9 mouse cellular contexts compared by ENCODE assay signal in the genomic region with DNA sequence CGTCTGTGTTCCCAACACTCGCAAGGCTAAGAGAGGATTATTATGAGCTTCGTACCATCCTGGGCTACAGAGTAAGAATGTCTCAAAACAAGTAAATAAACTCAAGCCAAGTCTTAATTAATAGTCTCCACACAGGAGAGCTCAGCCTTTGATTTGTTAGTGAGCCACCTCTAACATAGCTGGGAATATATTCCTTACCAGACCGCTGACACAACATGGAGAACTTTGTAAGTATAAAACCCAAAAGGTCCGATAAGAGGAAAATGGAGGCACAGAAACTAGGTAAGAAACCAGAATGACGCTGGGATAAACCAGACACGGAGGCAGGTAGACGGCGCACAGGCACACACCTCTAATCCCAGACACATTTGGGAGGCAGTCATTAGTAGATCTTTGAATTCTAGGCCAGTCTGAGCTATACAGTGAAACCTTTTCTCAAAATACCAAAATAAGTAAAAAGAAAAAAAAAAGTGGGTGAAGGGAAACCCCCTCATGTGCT. TPM values are rescaled to one million over a fixed set of nuclear protein-coding genes. Genes with fewer than 3 reads are reported as not detected.
DNase-seq lines count a peak whose midpoint lies in the region; ATAC-seq and TF ChIP-seq lines count a peak whose summit lies in the region.
"Had no signal": no experiment of that assay in that cellular context is flagged by ENCODE, and none has a peak within 500 bp of the region (broad histone marks: within the 10 kb centered on the region; RNA-seq: fewer than 3 reads in every experiment).

No protein-coding gene starts in this region.

- peaks cover 34% of the 10 kb centered on the region for H3K4me1 ChIP-seq in forebrain, embryonic 14.5 days (ENCODE audit: control insufficient read depth, insufficient read depth, low read length)
- peaks cover 11% of the 10 kb centered on the region for H3K4me1 ChIP-seq in forebrain, postnatal 0 days (ENCODE audit: insufficient read depth)
- peaks cover 9 to 25% of the 10 kb centered on the region in 2 experiments for H3K4me1 ChIP-seq in MEL (ENCODE audit: control insufficient read depth in 1 of 2, insufficient read depth in 2 of 2, low read length in 2 of 2)
- peaks cover 45% of the 10 kb centered on the region for H3K4me1 ChIP-seq in liver, postnatal 0 days (ENCODE audit: insufficient read depth)
- H3K4me1 ChIP-seq in hindbrain, embryonic 12.5 days = peaks cover 43% of the 10 kb centered on the region

- no peaks in the 10 kb centered on the region for H3K27me3 ChIP-seq in forebrain, embryonic 14.5 days (replicated peaks; ENCODE audit: control insufficient read depth, insufficient read depth, low read length)
- no peaks in the 10 kb centered on the region for H3K27me3 ChIP-seq in forebrain, postnatal 0 days (ENCODE audit: insufficient read depth, low read length)
- H3K27me3 ChIP-seq in MEL (ENCODE audit: control insufficient read depth in 1 of 2, insufficient read depth in 2 of 2, low read length in 2 of 2) = no peaks in the 10 kb centered on the region
- no peaks in the 10 kb centered on the region for H3K27me3 ChIP-seq in liver, postnatal 0 days (ENCODE audit: insufficient read depth, low read length)
- H3K27me3 ChIP-seq in hindbrain, embryonic 12.5 days = no peaks in the 10 kb centered on the region

- TF ChIP-seq EP300 in MEL (IDR thresholded peaks at IDR 0.05; ENCODE audit: low read depth in 1 of 2, low read length in 2 of 2) = no peak
- TF ChIP-seq EP300 in liver, postnatal 0 days (IDR thresholded peaks at IDR 0.05; ENCODE audit: low read depth) = no peak

- no peak for TF ChIP-seq CTCF in forebrain, postnatal 0 days (IDR thresholded peaks at IDR 0.05; ENCODE audit: low read depth)
- TF ChIP-seq CTCF in layer of hippocampus, adult 2 months (conservative IDR thresholded peaks at IDR 0.05) = no peak
- no peak for TF ChIP-seq CTCF in MEL (IDR thresholded peaks at IDR 0.05 in 2 of 3, conservative IDR thresholded peaks at IDR 0.05 in 1 of 3; ENCODE audit: control insufficient read depth in 1 of 3, insufficient read depth in 1 of 3, low read depth in 2 of 3, low read length in 3 of 3, poor library complexity in 1 of 3, severe bottlenecking in 1 of 3)
- TF ChIP-seq CTCF in liver, postnatal 0 days (IDR thresholded peaks at IDR 0.05; ENCODE audit: low read depth) = no peak

- no peak overlapping the region for H3K4me2 ChIP-seq in forebrain, embryonic 14.5 days (ENCODE audit: low read length)
- H3K4me2 ChIP-seq in forebrain, postnatal 0 days (ENCODE audit: low read depth) = no peak overlapping the region
- peak overlapping the region; percentile 84 for H3K4me2 ChIP-seq in liver, postnatal 0 days (ENCODE audit: low read depth, low read length)
- no peak overlapping the region for H3K4me2 ChIP-seq in hindbrain, embryonic 12.5 days (replicated peaks)

- ATAC-seq in forebrain, embryonic 14.5 days = no peak
- no peak for ATAC-seq in forebrain, postnatal 0 days
- ATAC-seq in liver, postnatal 0 days = no peak
- ATAC-seq in hindbrain, embryonic 12.5 days (ENCODE audit: low FRiP score) = no peak

- TF ChIP-seq RAD21 in MEL (IDR thresholded peaks at IDR 0.05; ENCODE audit: low read depth, low read length) = no peak

- TF ChIP-seq POLR2A in MEL (IDR thresholded peaks at IDR 0.05; ENCODE audit: control insufficient read depth in 1 of 2, insufficient read depth in 1 of 2, low read depth in 1 of 2, low read length in 2 of 2, poor library complexity in 1 of 2) = 0 out of 4 replicates have a peak, but pooled peaks of 1 of the 2 experiments have one; percentile 6

- no peak for DNase-seq in forebrain, embryonic 14.5 days (ENCODE audit: low spot score)
- no peak for DNase-seq in forebrain, postnatal 0 days
- no peak for DNase-seq in layer of hippocampus, adult 2 months (ENCODE audit: low spot score in 2 of 2)
- DNase-seq in layer of hippocampus, adult 8-10 months (ENCODE audit: low spot score in 2 of 2) = no peak
- no peak for DNase-seq in MEL (ENCODE audit: low read depth, low spot score)
- no peak for DNase-seq in liver, postnatal 0 days
- no peak for DNase-seq in left cerebral cortex, postnatal 10 days (ENCODE audit: extremely low spot score in 1 of 2, low spot score in 2 of 2)
- DNase-seq: spleen, adult 18-20 months had no signal

- H3K9me3 ChIP-seq in forebrain, embryonic 14.5 days (replicated peaks; ENCODE audit: control insufficient read depth, low read length) = no peaks in the 10 kb centered on the region
- no peaks in the 10 kb centered on the region for H3K9me3 ChIP-seq in forebrain, postnatal 0 days (ENCODE audit: low read length)
- no peaks in the 10 kb centered on the region for H3K9me3 ChIP-seq in MEL (replicated peaks; ENCODE audit: insufficient read depth, low read length)
- no peaks in the 10 kb centered on the region for H3K9me3 ChIP-seq in liver, postnatal 0 days (ENCODE audit: low read length)
- H3K9me3 ChIP-seq in hindbrain, embryonic 12.5 days (replicated peaks) = no peaks in the 10 kb centered on the region

- H3K27ac ChIP-seq in forebrain, embryonic 14.5 days (ENCODE audit: low read depth, low read length) = no peak overlapping the region
- H3K27ac ChIP-seq in forebrain, postnatal 0 days (ENCODE audit: low read depth, low read length) = no peak overlapping the region
- H3K27ac ChIP-seq in layer of hippocampus, adult 2 months = peak overlapping the region; percentile 100
- peak overlapping the region; percentile 96 for H3K27ac ChIP-seq in MEL (ENCODE audit: control insufficient read depth, low read depth, low read length)
- H3K27ac ChIP-seq in liver, postnatal 0 days (ENCODE audit: low read depth) = peak overlapping the region; percentile 100
- no peak overlapping the region for H3K27ac ChIP-seq in hindbrain, embryonic 12.5 days

- H3K9ac ChIP-seq in forebrain, embryonic 14.5 days (ENCODE audit: low read length) = 0 out of 2 replicates have a peak overlapping the region, but pooled peaks have one; percentile 17
- H3K9ac ChIP-seq in forebrain, postnatal 0 days = no peak overlapping the region
- H3K9ac ChIP-seq in MEL (ENCODE audit: control insufficient read depth, low read depth, low read length, poor library complexity, severe bottlenecking) = peak overlapping the region; percentile 93; the same call in 1 of the 2 replicates
- peak overlapping the region; percentile 39 for H3K9ac ChIP-seq in liver, postnatal 0 days (replicated peaks)
- H3K9ac ChIP-seq in hindbrain, embryonic 12.5 days = no peak overlapping the region

- H3K36me3 ChIP-seq in forebrain, embryonic 14.5 days (ENCODE audit: control insufficient read depth, insufficient read depth, low read length) = no peaks in the 10 kb centered on the region
- no peaks in the 10 kb centered on the region for H3K36me3 ChIP-seq in forebrain, postnatal 0 days (ENCODE audit: insufficient read depth)
- peaks cover 0 to 23% of the 10 kb centered on the region in 2 experiments; a peak in 3 of 4 replicates for H3K36me3 ChIP-seq in MEL (ENCODE audit: control insufficient read depth in 1 of 2, insufficient read depth in 2 of 2, low read length in 2 of 2)
- peaks cover 5% of the 10 kb centered on the region; the same call in 1 of the 2 replicates for H3K36me3 ChIP-seq in liver, postnatal 0 days (replicated peaks; ENCODE audit: insufficient read depth, low read length)
- no peaks in the 10 kb centered on the region for H3K36me3 ChIP-seq in hindbrain, embryonic 12.5 days

- intact Hi-C loops in left cerebral cortex, postnatal 10 days (cut with DNase I) = no loop called here

- peaks cover 36% of the 10 kb centered on the region for H3K79me2 ChIP-seq in MEL (ENCODE audit: control insufficient read depth, insufficient read depth, low read length, poor library complexity)

- no peak overlapping the region for H3K4me3 ChIP-seq in forebrain, embryonic 14.5 days (ENCODE audit: low read depth, low read length)
- H3K4me3 ChIP-seq in forebrain, postnatal 0 days (ENCODE audit: low read depth, low read length) = no peak overlapping the region
- H3K4me3 ChIP-seq in layer of hippocampus, adult 2 months = peak overlapping the region; percentile 51
- no peak overlapping the region for H3K4me3 ChIP-seq in MEL (ENCODE audit: control insufficient read depth in 1 of 2, insufficient read depth in 1 of 2, low read depth in 2 of 2, low read length in 2 of 2)
- peak overlapping the region; percentile 58; the same call in 1 of the 2 replicates for H3K4me3 ChIP-seq in liver, postnatal 0 days (ENCODE audit: low read depth, low read length)
- H3K4me3 ChIP-seq in hindbrain, embryonic 12.5 days = no peak overlapping the region

- WGBS in forebrain, embryonic 14.5 days = 90% methylated on average over 9 of the region's 9 CpGs
- 86% methylated on average over 9 of the region's 9 CpGs for WGBS in forebrain, postnatal 0 days
- WGBS in liver, postnatal 0 days (ENCODE audit: insufficient replicate concordance) = 82% methylated on average over 9 of the region's 9 CpGs
- WGBS in hindbrain, embryonic 12.5 days = 89% methylated on average over 9 of the region's 9 CpGs

RNA-seq across cellular contexts. Expression of gene Frmd8, which starts 34.1 kb away (rescaled TPM):
- 13.1 and 16.0 TPM in 2 replicates for polyA plus RNA-seq in forebrain, embryonic 14.5 days (2014; fragmentation: Nextera tagmentation; extraction: Ambion mirVana)
- 8.5 and 13.3 TPM in 2 replicates for total RNA-seq in forebrain, postnatal 0 days (2014; rRNA removed)
- polyA plus RNA-seq in forebrain, postnatal 0 days (2015; fragmentation: Nextera tagmentation; extraction: Ambion mirVana) = 9.0 and 10.3 TPM in 2 replicates
- 10 to 100 TPM in 1 of 2 experiments, 1 to 10 TPM in 1; 9.5 to 10.6 TPM for total RNA-seq in layer of hippocampus, adult 2 months (2021)
- total RNA-seq in layer of hippocampus, adult 8-10 months (2022) = 10 to 100 TPM; 10.4 to 20.8 (median 16.3) TPM
- total RNA-seq in MEL (2012; rRNA removed) = 20.8 and 22.8 TPM in 2 replicates
- 10 to 100 TPM in 1 of 2 experiments, not detected in 1; 34.4 TPM for polyA plus RNA-seq in MEL (2012; ENCODE audit: insufficient read depth in 1 of 2, insufficient read length in 2 of 2, low read depth in 1 of 2, low replicate concordance in 2 of 2, missing spikeins in 1 of 2)
- 8.5 and 9.0 TPM in 2 replicates for polyA plus RNA-seq in liver, postnatal 0 days (2015; fragmentation: Nextera tagmentation; extraction: Ambion mirVana)
- 28.7 and 29.9 TPM in 2 replicates for polyA plus RNA-seq in hindbrain, embryonic 12.5 days (2016; fragmentation: Nextera tagmentation; extraction: Ambion mirVana)
- total RNA-seq in left cerebral cortex, postnatal 10 days (2021) = 10 to 100 TPM; 10.7 to 12.4 TPM

RNA-seq across cellular contexts. Expression of gene Slc25a45, which starts 36.7 kb away (rescaled TPM):
- polyA plus RNA-seq in forebrain, embryonic 14.5 days (2014; fragmentation: Nextera tagmentation; extraction: Ambion mirVana) = 1.7 TPM in 2 replicates
- 2.2 and 2.6 TPM in 2 replicates for total RNA-seq in forebrain, postnatal 0 days (2014; rRNA removed)
- 2.0 and 2.9 TPM in 2 replicates for polyA plus RNA-seq in forebrain, postnatal 0 days (2015; fragmentation: Nextera tagmentation; extraction: Ambion mirVana)
- 1 to 10 TPM; 3.5 to 3.6 TPM for total RNA-seq in layer of hippocampus, adult 2 months (2021)
- 1 to 10 TPM; 3.1 to 7.1 (median 4.5) TPM for total RNA-seq in layer of hippocampus, adult 8-10 months (2022)
- 20.7 and 23.5 TPM in 2 replicates for total RNA-seq in MEL (2012; rRNA removed)
- 10 to 100 TPM in 1 of 2 experiments, not detected in 1; 30.7 TPM for polyA plus RNA-seq in MEL (2012; ENCODE audit: insufficient read depth in 1 of 2, insufficient read length in 2 of 2, low read depth in 1 of 2, low replicate concordance in 2 of 2, missing spikeins in 1 of 2)
- polyA plus RNA-seq in liver, postnatal 0 days (2015; fragmentation: Nextera tagmentation; extraction: Ambion mirVana) = 8.4 and 9.1 TPM in 2 replicates
- polyA plus RNA-seq in hindbrain, embryonic 12.5 days (2016; fragmentation: Nextera tagmentation; extraction: Ambion mirVana) = 2.0 and 2.2 TPM in 2 replicates
- total RNA-seq in left cerebral cortex, postnatal 10 days (2021) = 1 to 10 TPM; 3.4 to 3.8 TPM

RNA-seq across cellular contexts. Expression of gene Tigd3, which starts 53.0 kb away (rescaled TPM):
- polyA plus RNA-seq in forebrain, embryonic 14.5 days (2014; fragmentation: Nextera tagmentation; extraction: Ambion mirVana) = 7.0 and 7.1 TPM in 2 replicates
- total RNA-seq in forebrain, postnatal 0 days (2014; rRNA removed) = 9.9 and 14.2 TPM in 2 replicates
- polyA plus RNA-seq in forebrain, postnatal 0 days (2015; fragmentation: Nextera tagmentation; extraction: Ambion mirVana) = 8.6 and 10.2 TPM in 2 replicates
- 1 to 10 TPM; 2.5 to 3.2 TPM for total RNA-seq in layer of hippocampus, adult 2 months (2021)
- total RNA-seq in layer of hippocampus, adult 8-10 months (2022) = 1 to 10 TPM; 2.2 to 3.5 (median 2.9) TPM
- 1.9 and 2.1 TPM in 2 replicates for total RNA-seq in MEL (2012; rRNA removed)
- 1 to 10 TPM in 1 of 2 experiments, not detected in 1; 2.2 TPM for polyA plus RNA-seq in MEL (2012; ENCODE audit: insufficient read depth in 1 of 2, insufficient read length in 2 of 2, low read depth in 1 of 2, low replicate concordance in 2 of 2, missing spikeins in 1 of 2)
- 1.5 and 1.7 TPM in 2 replicates for polyA plus RNA-seq in liver, postnatal 0 days (2015; fragmentation: Nextera tagmentation; extraction: Ambion mirVana)
- 11.0 and 11.3 TPM in 2 replicates for polyA plus RNA-seq in hindbrain, embryonic 12.5 days (2016; fragmentation: Nextera tagmentation; extraction: Ambion mirVana)
- 1 to 10 TPM; 6.5 to 8.1 TPM for total RNA-seq in left cerebral cortex, postnatal 10 days (2021)

Comparison
In these comparisons a context has a peak if more than half of its experiments do, and no peak if none do; other contexts are left out.
1. H3K9ac ChIP-seq: peak in forebrain, embryonic 14.5 days (single experiment), MEL (single experiment) and liver, postnatal 0 days (single experiment); none in forebrain, postnatal 0 days (single experiment) and hindbrain, embryonic 12.5 days (single experiment).
2. H3K27ac ChIP-seq: peak in layer of hippocampus, adult 2 months (single experiment), MEL (single experiment) and liver, postnatal 0 days (single experiment); none in forebrain, embryonic 14.5 days (single experiment), forebrain, postnatal 0 days (single experiment) and hindbrain, embryonic 12.5 days (single experiment).
3. H3K4me3 ChIP-seq: peak in layer of hippocampus, adult 2 months (single experiment) and liver, postnatal 0 days (single experiment); none in forebrain, embryonic 14.5 days (single experiment), forebrain, postnatal 0 days (single experiment), MEL (0 of 2) and hindbrain, embryonic 12.5 days (single experiment).